Mouse (Mus musculus): Measurements from ENCODE around the gene Hhex. TPM values are rescaled to one million over a fixed set of nuclear protein-coding genes. Genes with fewer than 3 reads are reported as not detected.

Gene Hhex
- polyA plus RNA-seq (2011; ENCODE audit: insufficient read depth, insufficient read length, low read depth, missing spikeins), result 8.2 and 9.0 TPM in 2 replicates

DNA sequence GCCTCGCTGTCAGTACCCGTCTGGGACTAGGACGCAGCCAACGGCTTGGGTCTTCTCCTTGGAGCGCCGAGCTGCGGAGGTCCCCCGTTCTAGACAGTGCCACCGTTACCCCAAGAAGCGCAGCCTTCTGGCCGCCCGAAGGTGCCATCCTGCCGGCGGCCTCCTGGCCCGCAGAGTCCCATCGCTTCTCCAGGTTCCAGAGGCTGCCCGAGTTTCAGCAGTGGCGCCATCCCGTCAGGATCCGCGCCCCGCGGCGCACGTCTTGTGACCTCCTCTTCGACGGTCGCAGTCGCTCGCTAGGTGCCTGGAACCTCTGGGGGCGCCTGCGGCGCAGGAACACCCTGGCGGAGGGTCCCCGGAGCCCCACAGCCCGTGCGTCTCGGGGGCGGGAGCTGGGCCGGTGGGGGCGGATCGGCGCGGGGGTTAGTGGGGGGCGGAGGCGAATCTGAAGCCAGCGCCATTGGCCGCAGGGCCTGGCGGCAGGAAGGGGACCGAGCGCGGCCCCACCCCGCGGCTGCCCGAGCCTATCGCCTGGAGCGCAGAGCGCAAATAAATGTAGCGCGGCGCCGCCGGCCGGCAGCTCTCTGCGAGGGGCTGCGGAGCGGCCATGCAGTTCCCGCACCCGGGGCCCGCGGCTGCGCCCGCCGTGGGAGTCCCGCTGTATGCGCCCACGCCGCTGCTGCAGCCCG lies at the start of gene Hhex:
TSS of gene Hhex (plus strand) at position 548 of the 689 bp plus-strand sequence.
- H3K27ac ChIP-seq (ENCODE audit: insufficient read depth, low read length), result no peak within 1 kb of the TSS
- H3K27me3 ChIP-seq (ENCODE audit: control insufficient read depth, insufficient read depth, low read length, poor library complexity, severe bottlenecking), result 0 out of 2 replicates have a peak, but pooled peaks cover 3% of the 10 kb centered on the region
- TF ChIP-seq CTCF (IDR thresholded peaks at IDR 0.05; ENCODE audit: low read depth, low read length) (no peak), POLR2A (IDR thresholded peaks at IDR 0.05; ENCODE audit: insufficient read depth, low read length) (no peak), EP300 (IDR thresholded peaks at IDR 0.05; ENCODE audit: insufficient read depth, low read depth, low read length) (no peak)
- H3K4me1 ChIP-seq (ENCODE audit: control insufficient read depth, insufficient read depth, low read length), result no peaks in the 10 kb centered on the region
- H3K4me3 ChIP-seq (ENCODE audit: low read depth, low read length), result peak within 1 kb of the TSS; percentile 94
- no peaks in the 10 kb centered on the region for H3K9me3 ChIP-seq (replicated peaks; ENCODE audit: control insufficient read depth, insufficient read depth, low read length, poor library complexity, severe bottlenecking)
- H3K9ac ChIP-seq (ENCODE audit: low read depth, poor library complexity, severe bottlenecking), result peak within 1 kb of the TSS; percentile 99
- peaks cover 2% of the 10 kb centered on the region; the same call in 1 of the 2 replicates for H3K36me3 ChIP-seq (ENCODE audit: control insufficient read depth, insufficient read depth, low read length, poor library complexity, severe bottlenecking)

DNA sequence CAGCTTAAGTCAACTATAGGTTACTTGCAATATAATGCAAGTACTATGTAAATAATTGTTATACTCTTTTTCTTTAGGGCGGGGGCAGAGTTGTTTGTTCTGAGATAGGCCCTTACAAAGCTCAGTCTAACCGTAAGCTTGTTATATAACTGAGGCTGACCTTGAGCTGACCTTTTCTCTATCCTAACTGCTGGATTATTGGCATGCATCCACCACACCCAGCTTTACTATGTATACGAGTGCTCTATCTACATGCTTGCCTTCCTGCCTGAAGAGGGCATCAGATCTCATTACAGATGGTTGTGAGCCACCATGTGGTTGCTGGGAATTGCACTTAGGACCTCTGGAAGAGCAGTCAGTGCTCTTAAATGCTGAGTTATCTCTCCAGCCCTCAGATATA lies 48.5 kb upstream of the Hhex start:
- peaks cover 60% of the 10 kb centered on the region for H3K36me3 ChIP-seq (ENCODE audit: control insufficient read depth, insufficient read depth, low read length, poor library complexity, severe bottlenecking)
- no peak overlapping the region for H3K27ac ChIP-seq (ENCODE audit: insufficient read depth, low read length)
- H3K9ac ChIP-seq (ENCODE audit: low read depth, poor library complexity, severe bottlenecking), result no peak overlapping the region
- no peak for TF ChIP-seq EP300 (IDR thresholded peaks at IDR 0.05; ENCODE audit: insufficient read depth, low read depth, low read length)
- no peak for TF ChIP-seq CTCF (IDR thresholded peaks at IDR 0.05; ENCODE audit: low read depth, low read length)
- TF ChIP-seq POLR2A (IDR thresholded peaks at IDR 0.05; ENCODE audit: insufficient read depth, low read length), result no peak
- H3K4me1 ChIP-seq (ENCODE audit: control insufficient read depth, insufficient read depth, low read length), result no peaks in the 10 kb centered on the region
- no peaks in the 10 kb centered on the region for H3K27me3 ChIP-seq (ENCODE audit: control insufficient read depth, insufficient read depth, low read length, poor library complexity, severe bottlenecking)
- no peaks in the 10 kb centered on the region; the same call in 1 of the 2 replicates for H3K9me3 ChIP-seq (replicated peaks; ENCODE audit: control insufficient read depth, insufficient read depth, low read length, poor library complexity, severe bottlenecking)
- no peak overlapping the region for H3K4me3 ChIP-seq (ENCODE audit: low read depth, low read length)

GRCm38 (mm10) chr19:37391869-37392268 lies 42.7 kb upstream of the Hhex start:
- Histone ChIP-seq H3K27ac (ENCODE audit: insufficient read depth, low read length) (no peak overlapping the region), H3K4me3 (ENCODE audit: low read depth, low read length) (no peak overlapping the region), H3K36me3 (ENCODE audit: control insufficient read depth, insufficient read depth, low read length, poor library complexity, severe bottlenecking) (peaks cover 72% of the 10 kb centered on the region), H3K27me3 (ENCODE audit: control insufficient read depth, insufficient read depth, low read length, poor library complexity, severe bottlenecking) (no peaks in the 10 kb centered on the region), H3K9me3 (replicated peaks; ENCODE audit: control insufficient read depth, insufficient read depth, low read length, poor library complexity, severe bottlenecking) (peaks cover 4% of the 10 kb centered on the region; the same call in 1 of the 2 replicates), H3K9ac (ENCODE audit: low read depth, poor library complexity, severe bottlenecking) (no peak overlapping the region), H3K4me1 (ENCODE audit: control insufficient read depth, insufficient read depth, low read length) (peaks cover 2% of the 10 kb centered on the region)
- TF ChIP-seq CTCF (IDR thresholded peaks at IDR 0.05; ENCODE audit: low read depth, low read length) (no peak), POLR2A (IDR thresholded peaks at IDR 0.05; ENCODE audit: insufficient read depth, low read length) (no peak), EP300 (IDR thresholded peaks at IDR 0.05; ENCODE audit: insufficient read depth, low read depth, low read length) (no peak)

DNA sequence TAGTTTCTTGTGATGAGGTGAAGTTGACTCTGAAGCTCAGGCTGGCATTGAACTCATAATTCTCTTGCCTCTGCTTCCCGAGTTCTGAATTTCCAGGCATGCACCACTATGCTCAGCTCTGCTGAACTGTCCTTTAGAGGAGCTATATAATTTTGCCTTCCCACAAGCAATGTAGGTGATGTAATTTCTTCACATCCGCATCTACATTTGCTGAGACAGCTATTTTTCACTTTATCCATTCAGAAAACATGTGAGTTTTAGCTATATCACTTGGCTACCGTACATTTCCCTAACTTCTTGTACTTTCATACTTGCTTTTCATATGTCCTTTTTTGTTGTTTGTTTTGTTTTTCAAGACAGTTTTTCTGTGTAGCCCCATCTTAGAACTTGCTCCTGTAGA lies 38.3 kb upstream of the Hhex start:
- Histone ChIP-seq H3K9ac (ENCODE audit: low read depth, poor library complexity, severe bottlenecking) (no peak overlapping the region), H3K27me3 (ENCODE audit: control insufficient read depth, insufficient read depth, low read length, poor library complexity, severe bottlenecking) (no peaks in the 10 kb centered on the region)

DNA sequence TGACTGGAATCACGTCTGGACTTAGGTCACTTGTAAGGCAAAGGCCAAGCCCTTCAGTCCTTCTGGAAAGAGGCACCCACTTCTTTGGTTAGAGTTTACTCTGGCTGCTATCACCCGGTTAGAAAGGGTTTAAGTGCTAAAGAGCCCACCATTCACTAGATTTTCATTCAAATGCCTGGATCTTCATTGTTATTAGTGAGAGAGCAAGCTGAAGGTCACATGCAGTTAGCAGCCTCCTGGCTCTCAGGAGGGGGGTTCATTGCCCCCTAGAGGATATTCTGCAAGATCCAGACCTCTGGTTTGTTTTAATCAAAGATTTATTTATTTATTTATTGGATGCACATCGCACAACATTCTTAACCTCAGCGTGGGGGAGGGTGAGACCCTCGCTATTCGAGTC lies 33.7 kb upstream of the Hhex start:
- Histone ChIP-seq H3K36me3 (ENCODE audit: control insufficient read depth, insufficient read depth, low read length, poor library complexity, severe bottlenecking) (peaks cover 55% of the 10 kb centered on the region), H3K4me3 (ENCODE audit: low read depth, low read length) (no peak overlapping the region), H3K27me3 (ENCODE audit: control insufficient read depth, insufficient read depth, low read length, poor library complexity, severe bottlenecking) (no peaks in the 10 kb centered on the region), H3K4me1 (ENCODE audit: control insufficient read depth, insufficient read depth, low read length) (peaks cover 5% of the 10 kb centered on the region), H3K9me3 (replicated peaks; ENCODE audit: control insufficient read depth, insufficient read depth, low read length, poor library complexity, severe bottlenecking) (no peaks in the 10 kb centered on the region), H3K9ac (ENCODE audit: low read depth, poor library complexity, severe bottlenecking) (no peak overlapping the region), H3K27ac (ENCODE audit: insufficient read depth, low read length) (peak overlapping the region; percentile 72)
- TF ChIP-seq EP300 (IDR thresholded peaks at IDR 0.05; ENCODE audit: insufficient read depth, low read depth, low read length), result peak; percentile 60; the same call in 1 of the 2 replicates
- TF ChIP-seq POLR2A (IDR thresholded peaks at IDR 0.05; ENCODE audit: insufficient read depth, low read length), result no peak
- no peak for TF ChIP-seq CTCF (IDR thresholded peaks at IDR 0.05; ENCODE audit: low read depth, low read length)

More for the DNA sequence above, 38.3 kb upstream of the Hhex start:
- H3K27ac ChIP-seq (ENCODE audit: insufficient read depth, low read length), result 0 out of 2 replicates have a peak overlapping the region, but pooled peaks have one; percentile 39
- TF ChIP-seq CTCF (IDR thresholded peaks at IDR 0.05; ENCODE audit: low read depth, low read length) (no peak), POLR2A (IDR thresholded peaks at IDR 0.05; ENCODE audit: insufficient read depth, low read length) (no peak), EP300 (IDR thresholded peaks at IDR 0.05; ENCODE audit: insufficient read depth, low read depth, low read length) (no peak)
- H3K4me1 ChIP-seq (ENCODE audit: control insufficient read depth, insufficient read depth, low read length), result peaks cover 2% of the 10 kb centered on the region
- peaks cover 4% of the 10 kb centered on the region; the same call in 1 of the 2 replicates for H3K9me3 ChIP-seq (replicated peaks; ENCODE audit: control insufficient read depth, insufficient read depth, low read length, poor library complexity, severe bottlenecking)
- H3K4me3 ChIP-seq (ENCODE audit: low read depth, low read length), result no peak overlapping the region
- H3K36me3 ChIP-seq (ENCODE audit: control insufficient read depth, insufficient read depth, low read length, poor library complexity, severe bottlenecking), result peaks cover 61% of the 10 kb centered on the region

GRCm38 (mm10) chr19:37418294-37418693 lies 16.3 kb upstream of the Hhex start:
- Histone ChIP-seq H3K27me3 (ENCODE audit: control insufficient read depth, insufficient read depth, low read length, poor library complexity, severe bottlenecking) (no peaks in the 10 kb centered on the region), H3K9ac (ENCODE audit: low read depth, poor library complexity, severe bottlenecking) (no peak overlapping the region), H3K4me3 (ENCODE audit: low read depth, low read length) (no peak overlapping the region), H3K4me1 (ENCODE audit: control insufficient read depth, insufficient read depth, low read length) (peaks cover 2% of the 10 kb centered on the region), H3K27ac (ENCODE audit: insufficient read depth, low read length) (no peak overlapping the region), H3K36me3 (ENCODE audit: control insufficient read depth, insufficient read depth, low read length, poor library complexity, severe bottlenecking) (peaks cover 48% of the 10 kb centered on the region), H3K9me3 (replicated peaks; ENCODE audit: control insufficient read depth, insufficient read depth, low read length, poor library complexity, severe bottlenecking) (no peaks in the 10 kb centered on the region)
- TF ChIP-seq CTCF (IDR thresholded peaks at IDR 0.05; ENCODE audit: low read depth, low read length) (peak; percentile 14), POLR2A (IDR thresholded peaks at IDR 0.05; ENCODE audit: insufficient read depth, low read length) (no peak)

All from ES-Bruce4 (cell line).